ENCODE assay signal across 8 mouse cellular contexts in the genomic region with DNA sequence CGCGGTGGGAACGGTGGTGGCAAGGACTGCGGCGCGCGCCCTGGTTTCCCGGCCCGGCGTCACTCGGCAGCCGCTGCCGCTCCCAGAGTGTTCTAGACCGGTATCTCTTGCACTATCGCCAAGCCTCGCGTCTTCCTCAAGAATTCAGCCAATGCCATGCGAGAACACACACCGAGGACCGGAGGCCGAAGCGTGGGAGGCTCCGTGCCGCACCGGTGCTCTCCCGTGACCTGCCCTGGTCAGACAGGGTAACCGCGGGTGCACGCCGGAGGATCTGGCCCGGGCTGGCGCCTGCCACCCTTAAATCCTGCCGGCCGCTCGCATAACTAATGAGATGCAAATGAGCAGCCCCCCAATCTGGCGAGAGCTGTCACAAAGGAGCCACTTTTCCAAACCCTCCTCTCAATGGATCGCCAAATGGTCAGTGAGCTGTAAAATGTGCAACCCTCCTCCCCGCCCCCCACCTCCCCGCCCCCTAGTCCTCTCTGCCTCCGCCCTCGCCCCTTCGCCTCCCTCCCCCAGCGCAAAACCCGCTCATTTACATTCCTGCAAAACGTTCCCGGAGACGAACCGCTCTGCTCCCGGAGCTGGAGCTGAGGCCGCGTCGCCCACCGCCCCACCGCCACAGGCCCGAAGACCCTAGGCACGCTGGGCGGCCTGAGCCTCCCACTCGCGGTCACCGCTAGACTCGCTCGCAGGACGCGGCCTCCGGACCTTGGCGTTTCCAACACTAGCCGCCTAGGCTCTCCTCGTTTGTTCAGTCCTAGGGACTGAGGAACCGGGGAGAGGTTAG. TPM values are rescaled to one million over a fixed set of nuclear protein-coding genes. Genes with fewer than 3 reads are reported as not detected.
A peak's percentile ranks its signal among the peaks of the same experiment; 100 is the strongest.
DNase-seq lines count a peak whose midpoint lies in the region; ATAC-seq and TF ChIP-seq lines count a peak whose summit lies in the region.

No protein-coding gene starts in this region.

- H3K4me1 ChIP-seq in embryonic facial prominence, embryonic 14.5 days (ENCODE audit: control insufficient read depth, insufficient read depth, low read length) = peaks cover 18% of the 10 kb centered on the region
- H3K4me1 ChIP-seq in heart, embryonic 14.5 days (ENCODE audit: control insufficient read depth in 2 of 2, insufficient read depth in 2 of 2, low read length in 2 of 2) = peaks cover 4 to 30% of the 10 kb centered on the region in 2 experiments; a peak in 3 of 4 replicates
- H3K4me1 ChIP-seq in kidney, embryonic 16.5 days (ENCODE audit: insufficient read depth, low read length) = peaks cover 55% of the 10 kb centered on the region
- peaks cover 0 to 4% of the 10 kb centered on the region in 2 experiments; a peak in 1 of 4 replicates for H3K4me1 ChIP-seq in liver, embryonic 14.5 days (replicated peaks; ENCODE audit: control insufficient read depth in 2 of 2, insufficient read depth in 2 of 2, low read length in 1 of 2)
- H3K4me1 ChIP-seq in testis, adult 2 months (ENCODE audit: control insufficient read depth, insufficient read depth, low read length) = peaks cover 23% of the 10 kb centered on the region

- peaks cover 5% of the 10 kb centered on the region for H3K27me3 ChIP-seq in C2C12 (ENCODE audit: control insufficient read depth, insufficient read depth, insufficient read length)
- peaks cover 83% of the 10 kb centered on the region for H3K27me3 ChIP-seq in embryonic facial prominence, embryonic 14.5 days (replicated peaks; ENCODE audit: control insufficient read depth, insufficient read depth, low read length)
- peaks cover 74% of the 10 kb centered on the region for H3K27me3 ChIP-seq in heart, embryonic 14.5 days (ENCODE audit: control insufficient read depth, insufficient read depth, low read length)
- H3K27me3 ChIP-seq in kidney, embryonic 16.5 days (ENCODE audit: insufficient read depth, low read length) = peaks cover 44% of the 10 kb centered on the region
- peaks cover 77% of the 10 kb centered on the region for H3K27me3 ChIP-seq in liver, embryonic 14.5 days (ENCODE audit: control insufficient read depth, insufficient read depth, low read length)
- H3K27me3 ChIP-seq in testis, adult 2 months (ENCODE audit: control insufficient read depth, insufficient read depth, low read length) = peaks cover 2% of the 10 kb centered on the region; the same call in 1 of the 2 replicates

- H3K36me3 ChIP-seq in C2C12 (ENCODE audit: control insufficient read depth, insufficient read depth) = no peaks in the 10 kb centered on the region
- no peaks in the 10 kb centered on the region for H3K36me3 ChIP-seq in embryonic facial prominence, embryonic 14.5 days (ENCODE audit: control insufficient read depth, insufficient read depth, low read length)
- H3K36me3 ChIP-seq in heart, embryonic 14.5 days (ENCODE audit: control insufficient read depth, insufficient read depth, low read length) = no peaks in the 10 kb centered on the region
- 0 out of 2 replicates have a peak, but pooled peaks cover under 1% of the 10 kb centered on the region for H3K36me3 ChIP-seq in kidney, embryonic 16.5 days (ENCODE audit: insufficient read depth, low read length)
- H3K36me3 ChIP-seq in liver, embryonic 14.5 days (replicated peaks; ENCODE audit: control insufficient read depth, insufficient read depth, low read depth) = no peaks in the 10 kb centered on the region
- H3K36me3 ChIP-seq in testis, adult 2 months (ENCODE audit: control insufficient read depth, insufficient read depth, low read length) = no peaks in the 10 kb centered on the region

- peak overlapping the region; percentile 60 for H3K9ac ChIP-seq in embryonic facial prominence, embryonic 14.5 days (ENCODE audit: low read depth, low read length)
- peak overlapping the region; percentile 73 for H3K9ac ChIP-seq in heart, embryonic 14.5 days (ENCODE audit: low read length)
- peak overlapping the region; percentile 75 for H3K9ac ChIP-seq in kidney, embryonic 16.5 days (replicated peaks; ENCODE audit: low read length)
- H3K9ac ChIP-seq in liver, embryonic 14.5 days (replicated peaks) = no peak overlapping the region

- no peaks in the 10 kb centered on the region for H3K79me2 ChIP-seq in C2C12 (ENCODE audit: control insufficient read depth, insufficient read depth)

- no peak for TF ChIP-seq CTCF in C2C12 (IDR thresholded peaks at IDR 0.05; ENCODE audit: control insufficient read depth, insufficient read depth, insufficient read length)
- TF ChIP-seq CTCF in liver, embryonic 14.5 days (IDR thresholded peaks at IDR 0.05; ENCODE audit: low read depth) = no peak
- TF ChIP-seq CTCF in testis, adult 2 months (IDR thresholded peaks at IDR 0.05; ENCODE audit: control insufficient read depth, insufficient read depth, insufficient replicate concordance, low read depth, low read length) = no peak

- H3K4me3 ChIP-seq in C2C12 (ENCODE audit: insufficient read depth, poor library complexity, severe bottlenecking) = peak overlapping the region; percentile 26
- peak overlapping the region; percentile 59 for H3K4me3 ChIP-seq in embryonic facial prominence, embryonic 14.5 days (ENCODE audit: low read depth, low read length)
- H3K4me3 ChIP-seq in heart, embryonic 14.5 days (ENCODE audit: control insufficient read depth in 1 of 2, insufficient read depth in 1 of 2, low read depth in 1 of 2, low read length in 2 of 2) = peak overlapping the region; percentile 52 to 67
- H3K4me3 ChIP-seq in kidney, embryonic 16.5 days (ENCODE audit: low read length) = peak overlapping the region; percentile 74
- H3K4me3 ChIP-seq in liver, embryonic 14.5 days (ENCODE audit: insufficient read depth in 1 of 2, low read depth in 2 of 2, low read length in 2 of 2) = peak overlapping the region; percentile 50 to 53
- H3K4me3 ChIP-seq in testis, adult 2 months (ENCODE audit: control insufficient read depth, low read depth, low read length) = peak overlapping the region; percentile 72

- no peaks in the 10 kb centered on the region for H3K9me3 ChIP-seq in embryonic facial prominence, embryonic 14.5 days (ENCODE audit: control insufficient read depth, low read length)
- no peaks in the 10 kb centered on the region for H3K9me3 ChIP-seq in heart, embryonic 14.5 days (ENCODE audit: control insufficient read depth, low read length)
- no peaks in the 10 kb centered on the region for H3K9me3 ChIP-seq in kidney, embryonic 16.5 days (ENCODE audit: low read length)
- H3K9me3 ChIP-seq in liver, embryonic 14.5 days (ENCODE audit: control insufficient read depth, low read length) = no peaks in the 10 kb centered on the region

- peak overlapping the region; percentile 99 for H3K4me2 ChIP-seq in embryonic facial prominence, embryonic 14.5 days (ENCODE audit: low read depth, low read length)
- H3K4me2 ChIP-seq in heart, embryonic 14.5 days (ENCODE audit: low read length) = peak overlapping the region; percentile 96
- H3K4me2 ChIP-seq in kidney, embryonic 16.5 days (replicated peaks; ENCODE audit: low read depth, low read length) = peak overlapping the region; percentile 97
- peak overlapping the region; percentile 62 for H3K4me2 ChIP-seq in liver, embryonic 14.5 days (ENCODE audit: low read depth)

- WGBS in embryonic facial prominence, embryonic 14.5 days = 0% methylated on average over 43 of the region's 69 CpGs
- under 1% methylated on average over 68 of the region's 69 CpGs for WGBS in heart, embryonic 14.5 days
- under 1% methylated on average over 66 of the region's 69 CpGs for WGBS in kidney, embryonic 16.5 days
- WGBS in liver, embryonic 14.5 days (ENCODE audit: insufficient replicate concordance) = under 1% methylated on average over 68 of the region's 69 CpGs

- DNase-seq in adrenal gland, postnatal 10 days = peak; percentile 75
- peak; percentile 86 for DNase-seq in embryonic facial prominence, embryonic 14.5 days (ENCODE audit: low spot score)
- DNase-seq in liver, embryonic 14.5 days (ENCODE audit: low read depth in 3 of 3, low spot score in 3 of 3) = peak in 1 of 3 experiments; percentile 9
- peak; percentile 9 for DNase-seq in naive thymus-derived CD4-positive, alpha-beta T cell, adult 2 months (ENCODE audit: low read depth)

- peak overlapping the region; percentile 39; the same call in 1 of the 2 replicates for H3K27ac ChIP-seq in embryonic facial prominence, embryonic 14.5 days (replicated peaks; ENCODE audit: low read depth, low read length)
- peak overlapping the region; percentile 23 to 42; a peak in 3 of 4 replicates for H3K27ac ChIP-seq in heart, embryonic 14.5 days (replicated peaks in 1 of 2; ENCODE audit: control insufficient read depth in 1 of 2, insufficient read depth in 1 of 2, low read depth in 2 of 2, low read length in 2 of 2)
- H3K27ac ChIP-seq in kidney, embryonic 16.5 days (ENCODE audit: low read length) = peak overlapping the region; percentile 80
- H3K27ac ChIP-seq in liver, embryonic 14.5 days = no peak overlapping the region
- no peak overlapping the region for H3K27ac ChIP-seq in testis, adult 2 months (ENCODE audit: control insufficient read depth, insufficient read depth, low read depth, low read length)

- peak; percentile 34 for ATAC-seq in embryonic facial prominence, embryonic 14.5 days (ENCODE audit: low read depth)
- ATAC-seq in heart, embryonic 14.5 days (ENCODE audit: insufficient number of reproducible peaks, insufficient read depth, low FRiP score, low read depth) = peak; percentile 51
- peak; percentile 80 for ATAC-seq in kidney, embryonic 16.5 days (ENCODE audit: low FRiP score, low TSS enrichment)
- ATAC-seq in liver, embryonic 14.5 days (ENCODE audit: insufficient read depth) = peak; percentile 68

- no peaks in the 10 kb centered on the region for H3K79me3 ChIP-seq in C2C12 (ENCODE audit: low read depth)

- TF ChIP-seq POLR2A in testis, adult 2 months (IDR thresholded peaks at IDR 0.05; ENCODE audit: control insufficient read depth, low read depth, low read length) = no peak

- H3ac ChIP-seq in C2C12 (ENCODE audit: control insufficient read depth, insufficient read length, low read depth) = peak overlapping the region; percentile 68

- no peak for TF ChIP-seq EP300 in liver, embryonic 14.5 days (IDR thresholded peaks at IDR 0.05; ENCODE audit: low read depth)

RNA-seq across cellular contexts. Expression of a gene that starts 0.8 kb away (rescaled TPM):
- polyA plus RNA-seq in C2C12 (2012; fragmentation: generic; extraction: Trizol) = 2.2 TPM
- total RNA-seq in adrenal gland, postnatal 10 days (2021) = 10 to 100 TPM in 1 of 2 experiments, 1 to 10 TPM in 1; 7.1 to 10.5 TPM
- 8.4 and 8.7 TPM in 2 replicates for polyA plus RNA-seq in embryonic facial prominence, embryonic 14.5 days (2014; fragmentation: Nextera tagmentation; extraction: Ambion mirVana)
- 4.7 and 4.9 TPM in 2 replicates for polyA plus RNA-seq in heart, embryonic 14.5 days (2014; fragmentation: Nextera tagmentation; extraction: Ambion mirVana)
- 34.4 and 36.9 TPM in 2 replicates for polyA plus RNA-seq in kidney, embryonic 16.5 days (2015; fragmentation: Nextera tagmentation; extraction: Ambion mirVana)
- polyA plus RNA-seq in liver, embryonic 14.5 days (2012; rRNA removed) = 0.74 and 0.78 TPM in 2 replicates
- 0.77 and 0.93 TPM in 2 replicates for polyA plus RNA-seq in liver, embryonic 14.5 days (2014; fragmentation: Nextera tagmentation; extraction: Ambion mirVana)
- 0.78 and 1.2 TPM in 2 replicates for polyA plus RNA-seq in testis, adult 2 months (2012; rRNA removed)

RNA-seq across cellular contexts. Expression of a gene that starts 20.1 kb away (rescaled TPM):
- 7.4 TPM for polyA plus RNA-seq in C2C12 (2012; fragmentation: generic; extraction: Trizol)
- total RNA-seq in adrenal gland, postnatal 10 days (2021) = 10 to 100 TPM; 16.1 to 19.0 TPM
- 23.1 and 24.7 TPM in 2 replicates for polyA plus RNA-seq in embryonic facial prominence, embryonic 14.5 days (2014; fragmentation: Nextera tagmentation; extraction: Ambion mirVana)
- polyA plus RNA-seq in heart, embryonic 14.5 days (2014; fragmentation: Nextera tagmentation; extraction: Ambion mirVana) = 16.5 and 17.5 TPM in 2 replicates
- polyA plus RNA-seq in kidney, embryonic 16.5 days (2015; fragmentation: Nextera tagmentation; extraction: Ambion mirVana) = 31.4 and 32.4 TPM in 2 replicates
- 2.4 and 3.1 TPM in 2 replicates for polyA plus RNA-seq in liver, embryonic 14.5 days (2012; rRNA removed)
- polyA plus RNA-seq in liver, embryonic 14.5 days (2014; fragmentation: Nextera tagmentation; extraction: Ambion mirVana) = 4.1 and 5.6 TPM in 2 replicates
- 16.5 and 16.8 TPM in 2 replicates for polyA plus RNA-seq in testis, adult 2 months (2012; rRNA removed)

Comparison
In these comparisons a context has a peak if more than half of its experiments do, and no peak if none do; other contexts are left out.
1. H3K27ac ChIP-seq: peak in embryonic facial prominence, embryonic 14.5 days (single experiment), heart, embryonic 14.5 days (2 of 2) and kidney, embryonic 16.5 days (single experiment); none in liver, embryonic 14.5 days (single experiment) and testis, adult 2 months (single experiment).
2. Peak in every context shown above with its lines, with median percentiles within 50 percentile points of each other: H3K4me3 ChIP-seq, ATAC-seq and H3K4me2 ChIP-seq.